Mouse (Mus musculus) neural tube, embryonic 14.5 days (tissue): Measurements from ENCODE around the gene Gm42791. TPM values are rescaled to one million over a fixed set of nuclear protein-coding genes. Genes with fewer than 3 reads are reported as not detected.

Experiments used
- polyA plus RNA-seq: library from polyadenylated mRNA; unstranded; fragments of >200 nt; fragmentation: Nextera tagmentation; extraction: Ambion mirVana; gene quantifications from 2 replicates; pipeline ENCODE4 v1.2.1, GENCODE M21; 2014

Gene Gm42791
- polyA plus RNA-seq, 1 experiment from 2014 or later, result not detected

Other genes starting within 250 kb of the Gm42791 start
- gene Katnal1, start 65.8 kb downstream of the Gm42791 start, polyA plus RNA-seq, result 42.3 and 44.5 TPM in 2 replicates
- gene Uspl1, start 189.2 kb upstream of the Gm42791 start, polyA plus RNA-seq, result 68.5 and 71.3 TPM in 2 replicates
- 766 and 814 TPM in 2 replicates for gene Hmgb1, start 189.3 kb upstream of the Gm42791 start, polyA plus RNA-seq